Mouse (Mus musculus) embryonic facial prominence, embryonic 12.5 days (tissue): ENCODE results near the gene Prkag2. TPM values are rescaled to one million over a fixed set of nuclear protein-coding genes. Genes with fewer than 3 reads are reported as not detected.

ENCODE experiments used
- ATAC-seq: fragments of 200-750 bp; cut with Nextera tagmentation; 2 replicates; pipeline ENCODE4 v1.8.0; 2017; ENCODE audit not compliant: insufficient number of reproducible peaks, insufficient read depth, low FRiP score, low TSS enrichment
- H3K27ac ChIP-seq: fragments of 300-500 bp; sonication (generic); 2 replicates; pipeline ENCODE4 v1.5.1; 2016; ENCODE audit warnings: mild to moderate bottlenecking
- H3K27me3 ChIP-seq: fragments of 300-500 bp; sonication (generic); 2 replicates; pipeline ENCODE4 v1.6.1; 2016; ENCODE audit warnings: mild to moderate bottlenecking, moderate library complexity
- H3K36me3 ChIP-seq: fragments of 300-500 bp; sonication (generic); 2 replicates; pipeline ENCODE4 v1.6.1; 2016; ENCODE audit warnings: mild to moderate bottlenecking
- H3K4me1 ChIP-seq: fragments of 300-500 bp; sonication (generic); 2 replicates; pipeline ENCODE4 v1.6.1; 2016
- H3K4me2 ChIP-seq: fragments of 300-500 bp; sonication (generic); replicated peaks from 2 replicates; pipeline ENCODE4 v1.6.1; 2016; ENCODE audit warnings: mild to moderate bottlenecking, moderate library complexity
- H3K4me3 ChIP-seq: fragments of 300-500 bp; sonication (generic); 2 replicates; pipeline ENCODE4 v1.5.1; 2016; ENCODE audit warnings: mild to moderate bottlenecking
- H3K9ac ChIP-seq: fragments of 300-500 bp; sonication (generic); 2 replicates; pipeline ENCODE4 v1.6.1; 2016; ENCODE audit warnings: mild to moderate bottlenecking, moderate library complexity
- H3K9me3 ChIP-seq: fragments of 300-500 bp; sonication (generic); 2 replicates; pipeline ENCODE4 v1.6.1; 2016; ENCODE audit warnings: mild to moderate bottlenecking, moderate library complexity
- WGBS: fragments of 180-500 bp; shearing (Covaris S2); methylation state at CpG from one replicate; pipeline ENCODE4 v1.1.7; 2016; 5-methylcytosine and 5-hydroxymethylcytosine counted together
- polyA plus RNA-seq: library from polyadenylated mRNA; unstranded; fragments of >200 nt; fragmentation: Nextera tagmentation; extraction: Ambion mirVana; gene quantifications from 2 replicates; pipeline ENCODE4 v1.2.1, GENCODE M21; 2016

Gene Prkag2
- polyA plus RNA-seq, 1 experiment from 2014 or later: 32.2 TPM

DNA sequence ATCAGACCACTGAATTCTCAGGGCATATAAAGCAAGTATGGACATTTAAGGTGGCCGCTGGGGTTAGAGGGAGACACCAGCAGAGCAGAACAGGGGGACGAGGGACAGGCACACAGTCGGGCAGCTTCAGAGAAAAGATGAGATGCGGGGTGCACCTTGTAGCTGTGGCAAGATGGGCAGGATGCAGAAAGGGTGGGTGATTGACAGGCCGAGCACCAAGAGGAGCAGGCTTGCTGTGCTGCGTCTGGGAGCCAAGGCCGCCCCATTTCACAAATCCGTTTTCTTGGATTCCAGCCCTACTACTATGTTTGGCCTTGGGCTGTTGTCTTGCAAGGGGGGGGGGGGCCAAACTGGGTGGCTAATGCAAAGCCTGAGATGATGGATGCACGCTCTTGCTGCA is 195.5 kb downstream of the Prkag2 start:
- H3K27ac ChIP-seq: no peak overlapping the region
- 86% methylated on average over 9 of the region's 9 CpGs for WGBS
- no peak overlapping the region for H3K4me2 ChIP-seq
- no peaks in the 10 kb centered on the region for H3K27me3 ChIP-seq
- H3K9ac ChIP-seq: no peak overlapping the region
- no peaks in the 10 kb centered on the region for H3K9me3 ChIP-seq
- no peak overlapping the region for H3K4me3 ChIP-seq
- ATAC-seq: no peak
- H3K36me3 ChIP-seq: no peaks in the 10 kb centered on the region
- peaks cover 15% of the 10 kb centered on the region for H3K4me1 ChIP-seq

DNA sequence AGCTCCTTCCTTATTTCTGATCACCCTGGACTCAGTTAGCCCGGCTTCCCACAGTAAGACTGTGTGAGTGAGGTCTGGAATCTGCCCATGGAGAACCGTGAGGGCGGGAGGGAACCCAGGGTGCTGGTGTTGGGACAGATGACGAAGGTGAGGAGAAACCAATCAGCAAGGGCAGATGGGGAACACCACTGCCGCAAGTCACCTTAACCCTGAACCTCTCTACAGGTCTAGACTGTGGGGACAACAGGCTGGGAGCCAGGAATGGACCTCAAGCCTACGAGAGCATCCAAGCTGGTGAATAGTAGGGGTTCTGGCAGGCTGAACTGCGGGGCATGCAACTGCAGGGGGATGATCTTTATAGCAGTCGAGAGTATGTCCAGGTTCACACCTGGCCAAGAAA is 196.0 kb downstream of the Prkag2 start:
- no peak overlapping the region for H3K9ac ChIP-seq

GRCm38 (mm10) chr5:24904001-24904400 is 196.4 kb downstream of the Prkag2 start:
- WGBS: 78% methylated on average over 4 of the region's 4 CpGs
- H3K27ac ChIP-seq: no peak overlapping the region
- no peak overlapping the region for H3K9ac ChIP-seq
- ATAC-seq: no peak
- H3K36me3 ChIP-seq: no peaks in the 10 kb centered on the region
- no peaks in the 10 kb centered on the region for H3K9me3 ChIP-seq
- H3K27me3 ChIP-seq: no peaks in the 10 kb centered on the region
- H3K4me3 ChIP-seq: no peak overlapping the region
- H3K4me2 ChIP-seq: no peak overlapping the region
- H3K4me1 ChIP-seq: peaks cover 15% of the 10 kb centered on the region

More for the DNA sequence above, 196.0 kb downstream of the Prkag2 start:
- ATAC-seq: no peak
- Histone ChIP-seq H3K27ac (no peak overlapping the region), H3K4me2 (no peak overlapping the region), H3K4me1 (peaks cover 15% of the 10 kb centered on the region), H3K27me3 (no peaks in the 10 kb centered on the region), H3K4me3 (no peak overlapping the region), H3K36me3 (no peaks in the 10 kb centered on the region), H3K9me3 (no peaks in the 10 kb centered on the region)
- WGBS: 89% methylated on average over 8 of the region's 8 CpGs

DNA sequence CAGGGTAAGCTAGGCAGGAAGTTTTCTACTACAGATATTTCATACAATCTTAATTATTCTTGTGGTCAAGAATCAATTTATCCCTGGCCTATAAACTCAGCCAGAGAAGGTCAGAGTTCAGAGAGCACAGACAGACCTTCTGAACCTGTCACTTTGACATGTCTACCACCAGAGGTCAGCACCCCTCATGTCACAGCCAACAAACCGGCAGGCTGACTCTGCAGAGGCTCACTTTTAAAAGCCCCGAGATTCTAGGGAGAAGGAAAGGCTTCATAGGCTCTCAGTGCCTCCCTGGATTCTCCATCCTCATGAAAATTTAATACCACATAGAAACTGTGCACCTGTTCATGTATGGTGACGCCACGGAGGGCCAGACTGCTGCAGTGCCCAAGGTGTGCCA is 197.6 kb downstream of the Prkag2 start:
- no peak overlapping the region for H3K9ac ChIP-seq
- no peaks in the 10 kb centered on the region for H3K27me3 ChIP-seq
- no peak for ATAC-seq
- no peak overlapping the region for H3K27ac ChIP-seq
- no peaks in the 10 kb centered on the region for H3K36me3 ChIP-seq
- H3K4me1 ChIP-seq: peaks cover 15% of the 10 kb centered on the region
- no peak overlapping the region for H3K4me2 ChIP-seq
- 34% methylated on average over 4 of the region's 4 CpGs for WGBS
- no peak overlapping the region for H3K4me3 ChIP-seq
- H3K9me3 ChIP-seq: no peaks in the 10 kb centered on the region

DNA sequence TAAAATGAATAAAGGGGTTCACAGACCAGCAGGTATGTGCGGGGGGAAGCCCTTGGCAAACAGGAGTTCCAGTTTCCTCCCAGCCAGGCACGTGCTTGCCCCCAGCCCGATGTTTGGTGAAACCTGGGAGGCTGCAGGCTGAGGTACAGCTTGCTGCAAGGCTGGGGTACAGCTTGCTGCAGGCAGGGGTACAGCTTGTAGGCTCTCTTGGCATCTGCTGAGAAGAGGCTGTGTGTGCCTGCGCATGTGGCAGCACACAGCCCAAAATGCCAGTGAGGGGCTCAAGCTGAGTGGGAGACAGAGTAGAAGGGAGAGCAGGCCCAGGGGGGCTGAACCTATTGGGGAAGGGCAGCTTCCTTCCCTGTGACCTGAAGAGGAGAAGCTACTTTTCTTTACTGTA is 204.8 kb downstream of the Prkag2 start:
- Histone ChIP-seq H3K4me1 (no peaks in the 10 kb centered on the region), H3K4me2 (no peak overlapping the region), H3K9me3 (no peaks in the 10 kb centered on the region), H3K9ac (no peak overlapping the region), H3K27ac (no peak overlapping the region), H3K27me3 (no peaks in the 10 kb centered on the region), H3K36me3 (no peaks in the 10 kb centered on the region), H3K4me3 (no peak overlapping the region)
- no peak for ATAC-seq
- WGBS: 95% methylated on average over 4 of the region's 4 CpGs

DNA sequence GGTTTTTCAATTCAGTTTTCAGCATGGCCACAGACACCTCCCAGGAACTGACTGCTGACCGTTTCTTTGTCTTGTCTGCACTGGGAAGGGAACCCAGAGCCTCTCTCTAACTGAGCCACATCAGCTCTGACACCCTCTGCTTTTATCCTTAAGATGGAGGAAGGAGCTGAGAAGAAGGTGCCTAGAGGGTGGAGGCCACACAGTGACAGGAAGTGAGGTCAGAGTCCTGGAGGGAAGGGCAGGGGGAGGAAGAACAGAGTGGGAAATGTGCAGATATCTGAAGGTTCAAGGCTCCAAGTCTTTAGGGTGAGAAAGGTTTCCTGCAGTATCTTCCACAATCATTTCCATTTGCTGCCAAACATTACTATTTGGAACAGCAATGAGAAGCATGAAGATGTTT is 205.6 kb downstream of the Prkag2 start:
- WGBS: 61% methylated on average over 1 of the region's 1 CpGs

GRCm38 (mm10) chr5:24892461-24892860 is 208.0 kb downstream of the Prkag2 start:
- WGBS: 91% methylated on average over 11 of the region's 11 CpGs
- Histone ChIP-seq H3K4me3 (no peak overlapping the region), H3K4me1 (no peaks in the 10 kb centered on the region), H3K4me2 (no peak overlapping the region), H3K27me3 (no peaks in the 10 kb centered on the region), H3K9me3 (no peaks in the 10 kb centered on the region), H3K9ac (no peak overlapping the region), H3K27ac (no peak overlapping the region), H3K36me3 (peaks cover under 1% of the 10 kb centered on the region; the same call in 1 of the 2 replicates)
- ATAC-seq: no peak

More for the DNA sequence above, 205.6 kb downstream of the Prkag2 start:
- Histone ChIP-seq H3K27ac (no peak overlapping the region), H3K4me1 (no peaks in the 10 kb centered on the region), H3K4me2 (no peak overlapping the region), H3K9ac (no peak overlapping the region), H3K4me3 (no peak overlapping the region), H3K9me3 (no peaks in the 10 kb centered on the region), H3K36me3 (no peaks in the 10 kb centered on the region), H3K27me3 (no peaks in the 10 kb centered on the region)
- no peak for ATAC-seq

DNA sequence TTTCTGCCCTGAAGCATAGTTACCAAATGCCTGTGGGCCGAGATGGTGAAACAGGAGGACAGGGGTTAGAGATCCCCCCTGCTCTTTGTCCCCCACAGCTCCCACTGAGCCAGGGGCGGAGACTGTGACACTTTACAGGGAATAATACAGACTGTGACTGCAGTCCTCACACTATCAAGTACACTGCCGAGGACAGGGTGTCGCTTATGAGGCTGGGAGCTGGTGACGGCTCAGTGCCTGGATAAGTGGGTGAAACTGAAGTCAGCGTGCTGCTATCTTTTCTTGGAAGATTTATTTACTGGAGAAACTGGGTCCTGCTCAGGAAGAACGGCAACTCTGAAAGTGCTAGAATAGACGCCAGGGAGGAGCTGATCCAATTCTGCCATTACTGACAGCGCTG is 210.6 kb downstream of the Prkag2 start:
- Histone ChIP-seq H3K9me3 (no peaks in the 10 kb centered on the region), H3K4me2 (no peak overlapping the region), H3K27me3 (no peaks in the 10 kb centered on the region), H3K27ac (no peak overlapping the region), H3K9ac (no peak overlapping the region), H3K36me3 (peaks cover 25% of the 10 kb centered on the region), H3K4me1 (no peaks in the 10 kb centered on the region), H3K4me3 (no peak overlapping the region)
- no peak for ATAC-seq
- WGBS: 78% methylated on average over 9 of the region's 9 CpGs

DNA sequence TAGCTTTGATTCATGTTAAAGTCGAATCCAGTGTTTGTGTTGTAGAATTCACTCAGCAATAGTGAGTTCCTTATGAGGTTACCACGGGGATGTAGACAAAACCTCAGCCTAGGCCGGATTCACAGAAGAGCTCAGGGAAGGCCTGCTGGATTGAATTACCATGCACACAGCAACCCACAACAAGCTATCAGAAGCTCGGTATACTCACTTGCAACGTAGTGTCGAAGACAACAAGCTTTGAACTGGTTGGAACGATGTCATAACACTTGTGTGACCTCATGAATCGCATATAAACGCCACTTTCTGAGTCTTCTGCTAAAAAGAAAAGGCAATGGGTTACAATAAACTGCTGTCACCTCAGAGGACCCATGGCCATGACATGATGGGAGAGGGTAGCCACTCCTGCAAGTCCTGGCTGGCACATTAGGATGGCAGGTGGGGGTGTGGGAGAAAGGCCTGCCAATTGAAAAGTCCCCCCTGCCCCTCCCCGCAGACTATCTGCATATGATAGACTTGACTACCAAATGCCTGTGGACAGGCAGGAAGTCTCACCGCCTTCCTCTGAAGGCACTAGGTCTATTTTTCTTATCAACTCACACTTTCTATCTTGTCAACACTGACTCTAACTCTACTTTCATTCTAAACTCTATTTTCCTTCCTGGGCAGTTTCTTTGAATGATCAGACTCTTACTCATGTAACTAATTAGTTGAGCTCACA is 211.4 kb downstream of the Prkag2 start:
- ATAC-seq: no peak
- H3K4me2 ChIP-seq: no peak overlapping the region
- H3K9me3 ChIP-seq: no peaks in the 10 kb centered on the region
- H3K9ac ChIP-seq: no peak overlapping the region
- peaks cover 25% of the 10 kb centered on the region for H3K36me3 ChIP-seq
- no peaks in the 10 kb centered on the region for H3K4me1 ChIP-seq
- H3K27me3 ChIP-seq: no peaks in the 10 kb centered on the region
- no peak overlapping the region for H3K27ac ChIP-seq
- no peak overlapping the region for H3K4me3 ChIP-seq
- WGBS: 84% methylated on average over 11 of the region's 11 CpGs

- Histone ChIP-seq H3K4me2 (no peak overlapping the region), H3K36me3 (peaks cover 25% of the 10 kb centered on the region), H3K27ac (no peak overlapping the region), H3K4me3 (no peak overlapping the region), H3K27me3 (no peaks in the 10 kb centered on the region), H3K4me1 (no peaks in the 10 kb centered on the region), H3K9me3 (no peaks in the 10 kb centered on the region), H3K9ac (no peak overlapping the region)
- no peak for ATAC-seq
- 63% methylated on average over 8 of the region's 8 CpGs for WGBS
Measured at GRCm38 (mm10) chr5:24887271-24887670, 213.2 kb downstream of the Prkag2 start.

GRCm38 (mm10) chr5:24878713-24879112 is 221.7 kb downstream of the Prkag2 start:
- ATAC-seq: no peak
- WGBS: 84% methylated on average over 4 of the region's 4 CpGs
- Histone ChIP-seq H3K27me3 (no peaks in the 10 kb centered on the region), H3K27ac (no peak overlapping the region), H3K36me3 (peaks cover 16% of the 10 kb centered on the region; the same call in 1 of the 2 replicates), H3K4me2 (no peak overlapping the region), H3K4me3 (no peak overlapping the region), H3K4me1 (0 out of 2 replicates have a peak, but pooled peaks cover 4% of the 10 kb centered on the region), H3K9me3 (no peaks in the 10 kb centered on the region), H3K9ac (no peak overlapping the region)

DNA sequence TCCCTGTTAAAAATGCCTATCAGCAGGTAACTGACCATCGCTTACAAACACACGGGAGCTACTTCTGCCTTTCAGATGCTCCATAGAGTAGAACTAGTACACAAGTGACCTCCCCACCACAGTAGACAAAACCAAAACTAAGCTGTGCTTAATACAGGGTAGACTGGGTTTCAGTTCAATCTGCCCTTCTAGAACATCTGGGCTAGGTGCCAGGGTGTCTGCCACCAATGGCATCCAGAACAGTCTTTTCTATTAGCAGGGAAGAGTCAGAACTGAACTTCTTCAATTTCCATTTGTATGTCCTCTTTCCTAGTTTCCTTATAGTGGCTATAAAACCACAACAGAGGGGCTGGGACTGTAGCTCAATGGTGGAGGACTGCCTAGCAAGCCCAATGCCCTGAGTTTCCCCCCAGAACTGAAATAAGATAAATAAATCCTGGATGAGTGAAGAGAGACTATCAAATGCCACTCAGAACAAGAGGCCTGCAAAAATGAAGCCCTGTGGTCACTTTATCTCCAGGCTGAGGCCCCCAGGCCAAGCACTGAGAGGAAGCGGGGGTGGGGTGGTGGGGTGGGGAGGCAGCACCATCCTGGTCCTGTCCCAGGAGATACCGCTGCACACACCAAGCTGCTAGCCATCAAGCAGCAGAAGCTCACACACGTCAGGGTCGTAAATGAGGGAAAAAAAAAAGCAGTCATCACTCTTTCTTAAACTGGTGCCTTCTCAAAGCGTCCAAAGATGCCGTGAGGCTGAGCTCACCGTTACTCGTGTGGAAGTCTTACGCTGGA is 222.4 kb downstream of the Prkag2 start:
- no peak for ATAC-seq
- H3K36me3 ChIP-seq: peaks cover 16% of the 10 kb centered on the region; the same call in 1 of the 2 replicates

More for the DNA sequence above, 222.4 kb downstream of the Prkag2 start:
- WGBS: 82% methylated on average over 11 of the region's 11 CpGs
- Histone ChIP-seq H3K27me3 (no peaks in the 10 kb centered on the region), H3K9me3 (no peaks in the 10 kb centered on the region), H3K4me1 (0 out of 2 replicates have a peak, but pooled peaks cover 4% of the 10 kb centered on the region), H3K4me3 (no peak overlapping the region), H3K27ac (no peak overlapping the region), H3K9ac (no peak overlapping the region), H3K4me2 (no peak overlapping the region)
